Mouse (Mus musculus): ENCODE data around the gene Vat1l.

Vat1l gene

DNA sequence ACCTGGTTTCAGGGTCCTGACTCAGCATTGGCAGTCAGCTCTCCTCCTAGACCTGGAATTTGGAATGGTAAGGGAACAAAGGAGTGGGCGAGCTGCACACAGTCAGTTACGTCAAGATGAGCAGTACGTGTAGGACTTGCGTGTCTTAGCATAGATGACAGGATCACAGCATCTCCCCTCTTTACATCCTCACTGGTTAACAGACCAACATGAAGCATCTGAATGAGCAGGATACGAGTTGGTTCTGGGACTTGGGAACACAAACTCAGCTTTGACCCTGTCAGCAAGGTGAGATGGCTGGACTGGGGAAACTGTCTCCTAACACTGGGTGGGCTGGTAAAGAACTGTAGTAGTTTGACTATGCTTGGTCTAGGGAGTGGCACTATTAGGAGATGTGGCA is 193.9 kb downstream of the Vat1l start:
- DNase-seq (ENCODE audit: low spot score): no peak

DNA sequence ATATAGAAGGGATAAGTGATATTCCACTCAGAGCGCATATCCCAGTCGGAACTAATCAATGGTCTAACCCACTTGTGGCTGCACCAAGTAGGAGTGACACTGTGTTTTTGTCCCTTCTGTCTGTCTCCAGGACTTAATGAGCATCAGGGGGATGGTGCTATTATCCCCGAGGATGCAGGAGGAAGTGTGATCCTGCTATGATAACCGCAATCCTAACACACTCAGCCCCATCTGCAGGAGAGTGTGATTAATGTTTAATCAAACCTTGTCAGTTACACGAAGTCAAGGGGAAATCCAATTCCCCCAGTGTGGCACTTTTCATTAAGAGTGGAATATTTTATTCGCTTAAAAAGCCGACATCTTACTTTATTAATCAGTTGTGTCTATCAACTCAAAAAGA is 196.3 kb downstream of the Vat1l start:
- DNase-seq (ENCODE audit: low spot score): no peak

DNA sequence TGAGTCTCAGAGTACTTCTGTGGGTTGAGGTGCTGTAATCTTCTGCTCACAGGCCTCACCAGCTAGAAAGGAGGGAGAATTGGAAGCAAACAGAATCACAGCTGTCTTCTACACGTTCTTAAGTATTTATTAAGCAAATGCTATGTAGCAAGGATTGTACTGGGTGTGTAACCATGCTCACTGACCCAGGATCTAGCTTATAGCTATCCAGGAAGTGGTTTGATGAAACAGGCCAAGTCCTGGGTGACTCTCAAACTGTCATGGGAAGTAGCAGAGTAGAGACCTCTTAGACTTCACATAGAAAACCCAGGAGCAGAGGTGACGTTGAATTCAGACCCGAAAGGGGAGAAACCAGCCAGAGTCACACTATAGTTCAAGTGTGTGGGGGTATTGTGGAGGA is 206.0 kb downstream of the Vat1l start:
- no peak for DNase-seq (ENCODE audit: low spot score)

DNA sequence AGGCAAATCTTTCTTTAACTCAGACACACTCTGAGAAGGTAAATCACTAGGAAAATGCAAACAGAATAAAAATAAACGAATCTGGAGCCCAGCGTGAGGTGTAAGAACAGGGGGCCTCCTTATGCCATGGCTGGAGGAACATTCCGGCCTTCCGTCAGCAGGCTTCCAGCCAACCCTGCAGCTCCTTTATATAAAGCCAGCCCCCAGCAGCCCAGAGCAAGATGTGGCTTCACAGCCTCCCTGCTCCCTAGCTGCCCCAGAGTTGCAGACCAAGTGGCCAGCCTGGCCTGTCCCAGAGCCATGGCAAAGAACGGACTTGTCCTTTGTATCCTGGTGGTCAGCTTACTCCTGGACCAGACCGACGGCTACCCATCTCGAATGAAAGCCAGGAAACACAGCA is 212.4 kb downstream of the Vat1l start, which contains the start of gene Clec3a:
Gene Clec3a, plus strand, starts transcription at position 301 of the 400 bp plus-strand sequence.
- no peak for DNase-seq (ENCODE audit: low spot score)

DNA sequence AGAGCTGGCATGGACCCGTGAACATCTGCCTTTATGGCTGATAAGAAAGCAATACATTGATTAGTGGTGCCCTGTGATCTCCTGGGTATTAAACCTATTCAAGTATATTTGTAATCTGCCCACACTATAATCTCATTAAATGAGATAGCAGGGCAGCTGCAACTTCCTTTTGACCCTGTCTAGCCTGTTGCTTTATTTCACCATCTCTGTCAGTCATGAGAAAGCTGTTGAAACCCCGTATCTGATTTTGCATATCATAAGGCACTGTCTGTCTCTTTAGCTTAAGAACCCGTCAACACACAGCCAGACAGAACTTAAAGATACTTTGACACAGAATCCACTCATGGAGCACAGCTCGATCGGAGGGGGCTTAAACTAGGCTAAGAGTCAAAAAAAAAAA is 213.1 kb downstream of the Vat1l start:
- no peak for DNase-seq (ENCODE audit: low spot score)

DNA sequence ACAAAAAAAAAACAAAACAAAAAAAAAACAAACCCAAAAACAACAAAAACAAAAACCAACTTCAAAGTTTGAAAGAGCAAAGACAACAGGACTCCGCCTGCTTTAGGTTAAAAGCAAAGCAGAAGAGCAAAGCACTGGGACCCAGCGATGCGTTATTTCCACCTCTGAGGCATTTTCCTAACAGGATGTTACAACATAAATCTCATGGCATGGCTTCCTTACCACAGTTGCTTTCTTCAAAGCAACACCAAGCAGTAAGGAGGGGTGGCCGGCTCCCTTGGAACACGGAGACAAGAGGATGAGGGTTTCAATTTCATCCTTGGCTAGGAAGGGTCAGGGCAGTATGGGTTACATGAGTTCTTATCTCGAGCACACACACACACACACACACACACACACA is 213.5 kb downstream of the Vat1l start:
- DNase-seq (ENCODE audit: low spot score): no peak

DNA sequence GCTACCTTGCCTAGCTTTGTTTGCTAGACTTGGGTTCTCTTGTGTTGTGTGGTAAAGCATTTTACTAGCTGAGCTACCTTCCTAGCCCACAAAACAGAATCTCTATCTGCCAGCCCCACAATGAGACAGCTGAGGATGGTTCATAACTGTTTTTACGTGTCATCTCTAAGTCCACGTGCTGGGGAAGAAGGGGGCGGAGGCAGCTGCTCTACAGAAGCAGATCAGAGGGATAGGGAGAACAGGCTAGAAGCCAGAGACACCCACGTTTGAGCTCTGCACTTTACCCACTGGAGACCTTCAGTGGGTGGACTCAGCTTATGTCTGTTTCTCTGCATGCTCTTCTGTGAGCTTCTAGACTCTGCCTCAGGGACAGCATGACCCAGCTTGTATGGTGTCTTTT is 216.1 kb downstream of the Vat1l start:
- no peak for DNase-seq (ENCODE audit: low spot score)

Measured in c-Kit-positive CD71-positive TER-119-positive erythroid progenitor cells, embryonic 14.5 days (primary cell).